Mouse (Mus musculus) liver, embryonic 14.5 days (tissue): ENCODE results near the gene Manba. TPM values are rescaled to one million over a fixed set of nuclear protein-coding genes. Genes with fewer than 3 reads are reported as not detected.
A peak's percentile ranks its signal among the peaks of the same experiment; 100 is the strongest.
"Not testable (repeated sequence)": the region's sequence is repeated elsewhere in the genome, so short reads cannot be mapped to it uniquely, and the experiment has no call there.

Source experiments
- ATAC-seq: fragments of 200-750 bp; cut with Nextera tagmentation; 2 replicates; pipeline ENCODE4 v1.8.0; 2017; ENCODE audit warnings: moderate number of reproducible peaks, mild to moderate bottlenecking, moderate library complexity; ENCODE audit not compliant: insufficient read depth
- DNase-seq, 3 experiments: peaks; one replicate each; pipeline ENCODE4 v3.0.0-alpha.2; 2012 to 2013; ENCODE audit warnings: low read depth in 3 of 3, low spot score in 3 of 3
- H3K27ac ChIP-seq: fragments of 300-500 bp; sonication (generic); 2 replicates; pipeline ENCODE4 v1.5.1; 2014; ENCODE audit warnings: moderate library complexity, mild to moderate bottlenecking, control low read depth, inconsistent platforms
- H3K27me3 ChIP-seq: fragments of 300-500 bp; sonication (generic); 2 replicates; pipeline ENCODE4 v1.6.1; 2014; ENCODE audit warnings: mild to moderate bottlenecking, low read length, moderate library complexity; ENCODE audit not compliant: control insufficient read depth, insufficient read depth
- H3K36me3 ChIP-seq: fragments of 300-500 bp; sonication (generic); replicated peaks from 2 replicates; pipeline ENCODE4 v1.6.1; 2014; ENCODE audit warnings: low read depth; ENCODE audit not compliant: control insufficient read depth, insufficient read depth
- H3K4me1 ChIP-seq, 2 experiments: fragments of 200-500 bp in 1 of 2; fragments of 300-500 bp in 1 of 2; sonication (generic) in 1 of 2; replicated peaks; 2 replicates each; pipeline ENCODE4 v1.6.1; 2012 to 2014; ENCODE audit warnings: antibody characterized with exemption in 1 of 2, inconsistent platforms in 1 of 2, low read length in 1 of 2; ENCODE audit not compliant: control insufficient read depth in 2 of 2, insufficient read depth in 2 of 2
- H3K4me2 ChIP-seq: fragments of 300-500 bp; sonication (generic); 2 replicates; pipeline ENCODE4 v1.6.1; 2014; ENCODE audit warnings: low read depth, mild to moderate bottlenecking, control low read depth, moderate library complexity
- H3K4me3 ChIP-seq, 2 experiments: fragments of 200-500 bp in 1 of 2; fragments of 300-500 bp in 1 of 2; sonication (generic) in 1 of 2; 2 replicates each; pipeline ENCODE4 v1.5.1; 2012 to 2014; ENCODE audit warnings: low read depth in 2 of 2, low read length in 2 of 2, mild to moderate bottlenecking in 2 of 2, control low read depth in 1 of 2, inconsistent platforms in 1 of 2, moderate library complexity in 1 of 2; ENCODE audit not compliant: insufficient read depth in 1 of 2
- H3K9ac ChIP-seq: fragments of 300-500 bp; sonication (generic); replicated peaks from 2 replicates; pipeline ENCODE4 v1.6.1; 2014; ENCODE audit warnings: mild to moderate bottlenecking, control low read depth, moderate library complexity
- H3K9me3 ChIP-seq: fragments of 300-500 bp; sonication (generic); 2 replicates; pipeline ENCODE4 v1.6.1; 2016; ENCODE audit warnings: low read length, mixed read lengths; ENCODE audit not compliant: control insufficient read depth
- CTCF ChIP-seq: IDR thresholded peaks from 2 replicates; pipeline ENCODE4 v1.5.1; 2016; ENCODE audit warnings: antibody characterized with exemption, low read depth, control low read depth
- EP300 ChIP-seq: IDR thresholded peaks from 2 replicates; pipeline ENCODE4 v1.6.1; 2016; ENCODE audit warnings: antibody characterized with exemption, low read depth
- WGBS: fragments of 180-500 bp; shearing (Covaris S2); extraction: QIAGEN DNeasy Blood & Tissue Kit; methylation state at CpG from one replicate; pipeline ENCODE4 v1.1.7; 2014; ENCODE audit not compliant: insufficient replicate concordance; 5-methylcytosine and 5-hydroxymethylcytosine counted together
- polyA plus RNA-seq, 2 experiments: library from polyadenylated mRNA; depleted of rRNA in 1 of 2; stranded (reverse) in 1 of 2; unstranded in 1 of 2; fragments of >200 nt; fragmentation: Nextera tagmentation in 1 of 2; extraction: Ambion mirVana in 1 of 2; gene quantifications; 2 replicates each; pipeline versions ENCODE4 v1.2.1 to v1.2.3; 2012 to 2014

Manba gene
- polyA plus RNA-seq, 2 experiments, result 2.2 to 4.9 TPM

GRCm38 (mm10) chr3:135481608-135482007 lies 3.8 kb upstream of the Manba start:
- Histone ChIP-seq H3K4me3 (no peak overlapping the region), H3K4me2 (no peak overlapping the region), H3K4me1 (peaks cover 0 to 2% of the 10 kb centered on the region in 2 experiments; a peak in 1 of 4 replicates), H3K9ac (no peak overlapping the region), H3K36me3 (no peaks in the 10 kb centered on the region), H3K9me3 (no peaks in the 10 kb centered on the region), H3K27me3 (no peaks in the 10 kb centered on the region), H3K27ac (no peak overlapping the region)
- DNase-seq (no peak), ATAC-seq (no peak)
- WGBS, result 46% methylated on average over 3 of the region's 3 CpGs
- TF ChIP-seq EP300, result no peak
- no peak for TF ChIP-seq CTCF

DNA sequence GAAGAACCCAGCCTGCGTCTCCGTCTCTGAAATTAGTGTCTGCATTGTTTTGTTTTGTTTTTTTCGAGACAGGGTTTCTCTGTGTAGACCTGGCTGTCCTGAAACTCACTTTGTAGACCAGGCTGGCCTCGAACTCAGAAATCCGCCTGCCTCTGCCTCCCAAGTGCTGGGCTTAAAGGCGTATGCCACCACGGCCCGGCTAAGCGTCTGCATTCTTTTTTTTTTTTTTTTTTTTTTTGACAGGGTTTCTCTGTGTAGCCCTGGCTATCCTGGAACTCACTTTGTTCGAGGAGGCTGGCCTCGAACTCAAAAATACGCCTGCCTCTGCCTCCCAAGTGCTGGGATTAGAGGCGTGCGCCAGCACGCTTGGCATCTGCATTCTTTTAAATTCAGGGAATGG lies 761 bp upstream of the Manba start:
- not testable (repeated sequence) for H3K36me3 ChIP-seq, H3K27ac ChIP-seq, H3K9ac ChIP-seq, ATAC-seq, H3K27me3 ChIP-seq, H3K4me3 ChIP-seq, H3K9me3 ChIP-seq, H3K4me1 ChIP-seq, DNase-seq
- WGBS, result 73% methylated on average over 15 of the region's 15 CpGs
- H3K4me2 ChIP-seq, result peak overlapping the region; percentile 91

- ATAC-seq (no peak), DNase-seq (no peak)
Measured at GRCm38 (mm10) chr3:135485900-135486241, 460 bp downstream of the Manba start.

GRCm38 (mm10) chr3:135486351-135486750 lies 940 bp downstream of the Manba start:
- Histone ChIP-seq H3K4me3 (peak overlapping the region; percentile 68 to 73), H3K4me1 (peaks cover 0 to 3% of the 10 kb centered on the region in 2 experiments; a peak in 1 of 4 replicates), H3K9ac (no peak overlapping the region; the same call in 1 of the 2 replicates), H3K4me2 (peak overlapping the region; percentile 91), H3K9me3 (no peaks in the 10 kb centered on the region), H3K27ac (no peak overlapping the region), H3K36me3 (no peaks in the 10 kb centered on the region), H3K27me3 (no peaks in the 10 kb centered on the region)
- no peak for ATAC-seq
- DNase-seq, result no peak
- WGBS, result 48% methylated on average over 5 of the region's 5 CpGs
- no peak for TF ChIP-seq EP300
- no peak for TF ChIP-seq CTCF

More at GRCm38 (mm10) chr3:135485900-135486241, 460 bp downstream of the Manba start:
- H3K9me3 ChIP-seq, result no peaks in the 10 kb centered on the region
- peak overlapping the region; percentile 68 to 73 for H3K4me3 ChIP-seq
- peak overlapping the region; percentile 66 for H3K9ac ChIP-seq
- peak overlapping the region; percentile 91 for H3K4me2 ChIP-seq
- no peaks in the 10 kb centered on the region for H3K36me3 ChIP-seq
- no peak for TF ChIP-seq EP300
- TF ChIP-seq CTCF, result no peak
- H3K27ac ChIP-seq, result no peak overlapping the region
- H3K4me1 ChIP-seq, result peaks cover 0 to 3% of the 10 kb centered on the region in 2 experiments; a peak in 1 of 4 replicates
- 6% methylated on average over 9 of the region's 9 CpGs for WGBS
- H3K27me3 ChIP-seq, result no peaks in the 10 kb centered on the region

- ATAC-seq, result no peak
- Histone ChIP-seq H3K9ac (no peak overlapping the region), H3K4me3 (no peak overlapping the region), H3K27me3 (no peaks in the 10 kb centered on the region), H3K4me1 (0 out of 4 replicates have a peak, but pooled peaks cover 0 to 2% of the 10 kb centered on the region in 2 experiments), H3K4me2 (no peak overlapping the region), H3K36me3 (no peaks in the 10 kb centered on the region), H3K27ac (no peak overlapping the region), H3K9me3 (no peaks in the 10 kb centered on the region)
- DNase-seq, result no peak
- WGBS, result 44% methylated on average over 4 of the region's 4 CpGs
- TF ChIP-seq EP300 (no peak), CTCF (no peak)
Measured at GRCm38 (mm10) chr3:135487803-135488202, 2.4 kb downstream of the Manba start.
